In genomic region chr13:101338280-101338872, GRCm38 (mm10) we compare ENCODE assay signal across 23 mouse cellular contexts.
DNase-seq lines count a peak whose midpoint lies in the region; ATAC-seq lines count a peak whose summit lies in the region.
"Had no signal": no experiment of that assay in that cellular context is flagged by ENCODE, and none has a peak within 500 bp of the region (broad histone marks: within the 10 kb centered on the region; RNA-seq: fewer than 3 reads in every experiment).

No protein-coding gene starts in this region.

- H3K4me1 ChIP-seq in embryonic facial prominence, embryonic 14.5 days (ENCODE audit: control insufficient read depth, insufficient read depth, low read length) = no peaks in the 10 kb centered on the region
- no peaks in the 10 kb centered on the region for H3K4me1 ChIP-seq in embryonic facial prominence, embryonic 10.5 days
- H3K4me1 ChIP-seq in limb, embryonic 13.5 days = peaks cover 5% of the 10 kb centered on the region
- no peaks in the 10 kb centered on the region for H3K4me1 ChIP-seq in limb, embryonic 10.5 days
- H3K4me1 ChIP-seq: embryonic facial prominence, embryonic 13.5 days; forebrain, embryonic 13.5 days; forebrain, embryonic 15.5 days had no signal

- no peak overlapping the region for H3K4me3 ChIP-seq in embryonic facial prominence, embryonic 14.5 days (ENCODE audit: low read depth, low read length)
- H3K4me3 ChIP-seq in embryonic facial prominence, embryonic 10.5 days = no peak overlapping the region
- no peak overlapping the region for H3K4me3 ChIP-seq in limb, embryonic 13.5 days
- no peak overlapping the region for H3K4me3 ChIP-seq in limb, embryonic 10.5 days
- H3K4me3 ChIP-seq: embryonic facial prominence, embryonic 13.5 days; forebrain, embryonic 13.5 days; forebrain, embryonic 15.5 days had no signal

- H3K9ac ChIP-seq in embryonic facial prominence, embryonic 14.5 days (ENCODE audit: low read depth, low read length) = no peak overlapping the region
- H3K9ac ChIP-seq in limb, embryonic 13.5 days = no peak overlapping the region
- H3K9ac ChIP-seq: embryonic facial prominence, embryonic 13.5 days; forebrain, embryonic 13.5 days; forebrain, embryonic 15.5 days; forebrain, postnatal 0 days had no signal

- no peak for ATAC-seq in embryonic facial prominence, embryonic 14.5 days (ENCODE audit: low read depth)
- ATAC-seq in limb, embryonic 13.5 days (ENCODE audit: low FRiP score, low read depth) = peak; percentile 73
- ATAC-seq: activated CD4-positive, CD25-positive, alpha-beta regulatory T cell, adult 4 months; CD4-positive, CD25-positive, alpha-beta regulatory T cell, adult 4 months; forebrain, embryonic 13.5 days; forebrain, embryonic 15.5 days; forebrain, postnatal 0 days; Patski had no signal

- DNase-seq in embryonic facial prominence, embryonic 14.5 days (ENCODE audit: low spot score) = peak; percentile 59
- no peak for DNase-seq in embryonic facial prominence, embryonic 10.5 days (ENCODE audit: low spot score)
- DNase-seq in limb, embryonic 10.5 days (ENCODE audit: low spot score) = no peak
- DNase-seq in lung, postnatal 25 days (ENCODE audit: low spot score) = no peak
- DNase-seq: adrenal gland, adult 8-10 months; adrenal gland, postnatal 14 days; adrenal gland, postnatal 36 days; B cell, adult 2 months; cerebellum, adult 11-12 months; cerebellum, adult 2 months; cerebellum, adult 9-10 months; cerebellum, postnatal 10 days; cerebellum, postnatal 25 days; forebrain, postnatal 0 days had no signal

- H3K27ac ChIP-seq in embryonic facial prominence, embryonic 14.5 days (replicated peaks; ENCODE audit: low read depth, low read length) = no peak overlapping the region
- no peak overlapping the region for H3K27ac ChIP-seq in embryonic facial prominence, embryonic 10.5 days (replicated peaks)
- H3K27ac ChIP-seq in limb, embryonic 13.5 days = no peak overlapping the region
- no peak overlapping the region for H3K27ac ChIP-seq in limb, embryonic 10.5 days
- H3K27ac ChIP-seq: embryonic facial prominence, embryonic 13.5 days; forebrain, embryonic 13.5 days; forebrain, embryonic 15.5 days had no signal

- H3K4me2 ChIP-seq in embryonic facial prominence, embryonic 14.5 days (ENCODE audit: low read depth, low read length) = no peak overlapping the region
- no peak overlapping the region for H3K4me2 ChIP-seq in limb, embryonic 13.5 days (replicated peaks)
- H3K4me2 ChIP-seq: embryonic facial prominence, embryonic 13.5 days; forebrain, embryonic 13.5 days; forebrain, embryonic 15.5 days had no signal

- WGBS in embryonic facial prominence, embryonic 14.5 days = 81% methylated on average over 3 of the region's 3 CpGs
- whole genome bisulfite sequencing in embryonic facial prominence, embryonic 10.5 days = 91% methylated on average over 3 of the region's 3 CpGs
- 61% methylated on average over 3 of the region's 3 CpGs for WGBS in limb, embryonic 13.5 days
- WGBS in limb, embryonic 10.5 days = 92% methylated on average over 3 of the region's 3 CpGs

- no peaks in the 10 kb centered on the region for H3K9me3 ChIP-seq in embryonic facial prominence, embryonic 14.5 days (ENCODE audit: control insufficient read depth, low read length)
- H3K9me3 ChIP-seq in embryonic facial prominence, embryonic 10.5 days = no peaks in the 10 kb centered on the region
- H3K9me3 ChIP-seq in limb, embryonic 13.5 days = no peaks in the 10 kb centered on the region
- no peaks in the 10 kb centered on the region for H3K9me3 ChIP-seq in limb, embryonic 10.5 days (replicated peaks)
- H3K9me3 ChIP-seq: embryonic facial prominence, embryonic 13.5 days; forebrain, embryonic 13.5 days; forebrain, embryonic 15.5 days; G1E had no signal

- no peaks in the 10 kb centered on the region for H3K36me3 ChIP-seq in embryonic facial prominence, embryonic 14.5 days (ENCODE audit: control insufficient read depth, insufficient read depth, low read length)
- H3K36me3 ChIP-seq in embryonic facial prominence, embryonic 10.5 days (replicated peaks) = no peaks in the 10 kb centered on the region
- H3K36me3 ChIP-seq in limb, embryonic 13.5 days = no peaks in the 10 kb centered on the region
- no peaks in the 10 kb centered on the region for H3K36me3 ChIP-seq in limb, embryonic 10.5 days
- H3K36me3 ChIP-seq: embryonic facial prominence, embryonic 13.5 days; forebrain, embryonic 15.5 days; G1E had no signal

- no peaks in the 10 kb centered on the region for H3K27me3 ChIP-seq in embryonic facial prominence, embryonic 14.5 days (replicated peaks; ENCODE audit: control insufficient read depth, insufficient read depth, low read length)
- no peaks in the 10 kb centered on the region for H3K27me3 ChIP-seq in embryonic facial prominence, embryonic 10.5 days (replicated peaks; ENCODE audit: low read depth, poor library complexity, severe bottlenecking)
- no peaks in the 10 kb centered on the region for H3K27me3 ChIP-seq in limb, embryonic 13.5 days
- H3K27me3 ChIP-seq in limb, embryonic 10.5 days (ENCODE audit: low read depth, poor library complexity, severe bottlenecking) = no peaks in the 10 kb centered on the region
- H3K27me3 ChIP-seq: CH12.LX; embryonic facial prominence, embryonic 13.5 days; forebrain, embryonic 13.5 days; forebrain, embryonic 15.5 days; Patski had no signal
